Mouse (Mus musculus) layer of hippocampus, postnatal 14 days (tissue): ENCODE data around the gene Kif13a. TPM values are rescaled to one million over a fixed set of nuclear protein-coding genes. Genes with fewer than 3 reads are reported as not detected.
A peak's percentile ranks its signal among the peaks of the same experiment; 100 is the strongest.

Experiments
- DNase-seq, 2 experiments: peaks; one replicate each; pipeline ENCODE4 v3.0.0; 2021 to 2022; ENCODE audit warnings: low spot score in 2 of 2, mixed read lengths in 1 of 2
- long read RNA-seq, 2 experiments: library from polyadenylated mRNA; stranded (forward); transcript quantifications; one replicate each; pipeline ENCODE4 v2.0.0; 2021
- total RNA-seq, 2 experiments: library from RNA; stranded (reverse); gene quantifications; 2 replicates each; pipeline ENCODE4 v1.2.3; 2021

Kif13a gene
- total RNA-seq = 10 to 100 TPM; 23.0 to 25.8 TPM
- long read RNA-seq, experiment 1, partial matches to known transcripts = 1 of 5 reads
- long read RNA-seq, experiment 1, other reads (novel, unspliced or antisense) = 4 of 5 reads
- long read RNA-seq, experiment 2, partial matches to known transcripts = 3 of 7 reads
- long read RNA-seq, experiment 2, other reads (novel, unspliced or antisense) = 4 of 7 reads

DNA sequence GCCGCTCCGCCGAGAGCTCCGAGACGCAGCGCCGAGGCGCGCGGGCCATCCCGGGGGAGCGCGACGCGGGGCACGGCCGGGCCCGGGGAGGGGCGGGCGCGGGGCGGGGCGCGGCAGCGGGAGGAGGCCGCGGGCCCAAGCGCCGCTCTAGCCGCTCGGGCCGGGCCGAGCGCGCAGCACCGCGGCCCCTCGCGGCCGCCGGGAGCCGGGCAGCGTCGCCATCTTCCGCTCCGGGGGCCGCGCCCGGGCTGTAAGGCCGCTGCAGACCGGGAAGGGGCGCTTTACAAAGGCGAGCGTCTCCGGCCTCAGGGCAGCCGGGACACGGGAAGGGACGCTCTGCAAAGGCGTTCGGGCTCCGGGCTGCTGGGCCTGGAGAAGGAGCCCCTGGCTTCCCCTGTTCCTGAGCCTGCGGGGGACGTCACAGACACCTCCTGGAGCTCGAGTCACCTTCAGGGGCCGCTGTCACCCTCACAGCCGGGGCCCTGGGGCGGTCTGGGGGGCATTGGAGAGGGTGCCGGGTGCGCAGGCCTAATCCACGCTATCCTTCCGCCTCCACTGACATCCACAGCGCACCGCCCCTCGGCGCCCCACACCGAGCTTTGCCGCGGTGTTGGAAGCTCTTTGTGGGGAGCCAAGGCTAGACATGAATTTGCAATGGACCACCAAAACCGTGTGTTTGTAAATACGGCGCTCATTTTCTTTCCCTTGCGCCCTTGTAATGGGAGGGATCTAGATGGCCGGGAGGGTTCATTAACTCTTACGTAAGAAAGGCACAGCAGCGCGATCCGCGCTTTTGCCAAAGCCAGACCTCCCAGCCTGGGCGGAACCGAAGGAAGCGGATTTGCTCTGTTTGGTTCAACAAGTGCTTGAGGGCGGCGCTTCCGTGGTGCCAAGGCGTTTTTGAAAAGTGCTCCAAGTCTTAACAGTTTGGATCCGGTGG lies at the start of gene Kif13a:
Kif13a (minus strand) TSS at position 149 of the 940 bp plus-strand sequence.
- DNase-seq = peak; percentile 84 to 92

DNA sequence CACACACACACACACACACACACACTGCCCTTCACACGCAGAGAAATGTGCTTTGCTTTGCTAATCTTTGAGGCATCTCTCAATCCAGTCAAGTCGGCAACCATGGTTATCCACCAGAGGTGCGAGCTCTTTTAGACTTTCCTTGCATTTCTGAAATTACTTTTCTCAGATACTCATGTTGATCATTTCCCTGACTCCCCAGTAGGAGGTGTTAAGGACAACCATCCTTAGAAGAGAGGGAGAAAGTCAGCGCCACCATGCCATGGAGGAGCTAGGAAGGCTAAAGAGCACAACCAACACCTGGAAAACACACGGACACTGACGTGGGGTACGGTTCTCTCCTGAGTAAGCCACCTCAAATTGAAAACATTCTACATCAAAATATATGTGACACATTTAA lies 46.9 kb upstream of the Kif13a start:
- no peak for DNase-seq

DNA sequence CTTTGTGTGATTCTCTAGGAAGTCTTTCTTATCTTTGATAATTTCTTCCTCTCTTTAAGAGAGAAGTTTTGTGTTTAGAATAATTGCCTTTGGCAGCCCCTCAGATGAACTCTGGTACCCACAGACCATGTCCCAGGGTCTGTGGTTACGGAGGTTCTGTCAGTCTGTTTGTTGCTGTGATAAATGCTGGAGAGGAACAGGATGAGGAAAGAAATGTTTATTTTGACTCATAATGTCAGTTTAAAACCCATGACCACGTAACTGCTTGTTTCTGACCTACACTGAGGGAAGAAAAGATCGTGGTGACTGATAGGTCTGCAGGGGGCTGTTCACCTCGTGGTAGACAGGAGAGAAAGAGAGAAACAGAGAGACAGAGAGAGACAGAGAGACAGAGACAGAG lies 46.3 kb upstream of the Kif13a start:
- DNase-seq = no peak

DNA sequence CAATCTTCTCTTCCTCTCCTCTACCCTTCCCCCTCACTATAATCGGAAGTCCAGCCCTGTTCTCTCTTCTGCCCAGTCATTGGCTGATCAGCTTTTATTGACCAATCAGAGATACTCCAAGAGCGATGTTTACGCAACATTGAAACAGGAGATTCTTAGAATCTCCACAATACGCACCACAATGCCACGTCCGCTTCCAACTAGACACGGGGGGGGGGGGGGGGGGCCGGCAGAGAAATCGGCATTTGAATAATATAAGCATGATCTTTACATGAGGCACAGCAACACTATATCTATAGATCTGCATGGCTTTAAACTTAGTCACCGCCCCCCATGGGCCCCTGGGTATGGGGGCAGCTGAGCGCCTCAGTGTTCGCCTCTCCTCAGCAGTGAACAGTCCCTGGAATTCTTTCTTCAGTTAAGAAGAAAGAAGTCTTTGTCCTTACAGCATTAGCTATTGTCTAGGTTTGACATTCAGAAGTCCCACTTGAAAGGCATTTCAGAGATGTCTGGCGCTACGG lies 45.4 kb upstream of the Kif13a start:
- DNase-seq = no peak

DNA sequence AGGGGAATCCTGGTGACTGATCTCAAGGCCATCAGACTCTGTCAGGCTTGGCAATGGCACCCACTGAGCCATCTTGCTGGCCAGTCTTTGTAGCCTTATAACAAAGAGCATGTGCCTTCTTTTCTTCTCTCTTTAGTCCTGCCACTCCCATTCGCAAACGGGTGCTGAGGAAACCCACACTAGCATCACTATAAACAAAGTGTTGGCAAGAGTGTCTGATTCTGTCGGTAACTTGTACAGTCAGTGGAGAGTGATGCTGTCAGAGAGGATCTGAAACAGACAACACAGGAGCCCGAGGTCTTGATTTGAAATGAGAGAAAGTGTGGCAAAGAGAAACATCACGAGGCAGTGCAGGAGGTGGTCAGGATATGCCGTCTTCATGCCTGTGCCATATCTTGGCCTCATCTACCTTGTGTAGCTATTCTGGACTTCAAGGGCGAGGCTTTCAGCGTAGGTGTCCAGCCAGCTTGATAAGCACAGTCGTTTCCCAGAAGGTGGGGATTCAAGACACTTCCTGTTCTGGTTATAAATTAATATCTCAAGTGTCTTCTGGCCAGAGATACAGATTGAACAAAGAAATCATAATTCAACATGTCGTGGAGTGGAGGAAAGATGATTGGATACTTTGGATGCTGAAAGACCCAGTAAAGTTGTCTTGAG lies 40.7 kb upstream of the Kif13a start:
- no peak for DNase-seq

DNA sequence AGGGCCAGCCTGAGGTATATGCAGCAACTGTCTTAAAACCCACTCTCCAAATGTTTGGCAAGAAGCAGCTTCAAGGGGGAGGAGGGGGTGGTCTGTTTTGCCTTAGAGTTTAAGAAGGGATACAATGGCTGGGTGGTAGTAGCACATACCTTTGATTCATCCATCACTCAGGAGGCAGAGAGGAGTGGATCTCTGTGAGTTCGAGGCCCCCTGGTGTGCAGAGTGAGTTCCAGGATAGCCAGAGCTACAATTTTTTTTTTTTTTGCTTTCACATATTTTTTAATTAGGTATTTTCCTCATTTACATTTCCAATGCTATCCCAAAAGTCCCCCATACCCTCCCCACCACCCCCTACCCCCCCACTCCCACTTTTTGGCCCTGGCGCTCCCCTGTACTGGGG lies 39.0 kb upstream of the Kif13a start:
- no peak for DNase-seq

DNA sequence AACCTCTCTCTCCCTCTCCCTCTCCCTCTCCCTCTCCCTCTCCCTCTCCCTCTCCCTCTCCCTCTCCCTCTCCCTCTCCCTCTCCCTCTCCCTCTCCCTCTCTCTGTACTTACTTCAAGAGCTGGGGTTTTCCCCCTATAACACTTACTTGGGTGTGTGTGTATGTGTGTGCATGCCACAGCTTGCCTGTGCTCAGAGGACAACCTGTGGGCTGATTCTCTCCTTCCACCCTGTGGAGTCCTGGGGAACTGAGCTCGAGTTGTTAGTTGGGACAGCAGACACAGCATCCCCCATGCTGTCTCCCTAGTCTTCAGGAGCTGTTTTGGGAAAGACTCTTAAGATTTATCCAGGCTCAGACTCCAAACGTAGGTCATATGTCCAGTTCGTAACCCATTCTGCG lies 37.6 kb upstream of the Kif13a start:
- DNase-seq = no peak

DNA sequence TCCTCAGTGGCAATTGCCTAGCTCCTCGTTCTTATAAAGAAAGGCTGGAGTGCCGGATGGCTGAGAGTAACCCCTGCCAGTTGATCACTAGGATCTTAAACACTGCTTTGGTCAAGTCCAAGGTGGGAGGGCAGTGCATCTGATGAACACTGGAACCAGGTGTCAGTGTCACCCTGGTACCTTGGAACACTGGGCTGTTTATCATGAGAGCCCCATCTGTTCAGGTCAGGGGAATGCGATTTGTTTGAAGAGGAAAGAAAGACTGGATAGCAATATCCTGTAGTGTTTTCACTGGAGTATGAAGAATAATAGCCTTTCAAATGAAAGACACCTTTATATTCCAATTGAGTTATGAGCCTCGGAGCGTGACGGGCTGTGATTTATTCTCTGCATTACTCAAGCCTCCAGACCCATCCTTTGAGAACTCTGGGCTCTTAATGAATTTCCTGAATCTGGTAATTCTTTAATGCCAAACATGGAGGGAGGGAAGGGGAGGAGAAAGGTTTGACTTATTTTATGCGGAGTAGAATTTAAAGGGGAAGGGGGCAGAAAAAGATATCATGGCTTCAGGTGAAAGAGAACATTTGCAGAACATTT lies 31.3 kb upstream of the Kif13a start:
- no peak for DNase-seq

DNA sequence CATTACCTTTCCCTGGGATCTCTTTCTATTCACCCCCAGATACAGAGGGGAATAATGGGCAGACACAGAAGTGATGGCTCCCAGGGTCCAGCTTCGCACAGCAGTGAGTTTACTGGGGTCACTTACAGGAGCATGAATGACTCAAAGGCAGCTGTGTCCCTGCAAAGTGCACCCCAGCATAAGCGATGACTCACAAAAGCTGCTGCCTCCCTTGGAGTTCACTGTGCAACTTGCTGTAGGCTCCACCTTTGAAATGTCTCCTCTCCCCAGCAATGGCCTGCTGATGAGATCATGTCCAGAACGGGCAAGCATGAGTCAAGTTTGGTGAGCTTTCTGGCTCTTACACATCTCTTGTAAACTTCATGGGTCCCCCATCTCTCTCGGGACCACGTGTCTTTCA lies 29.5 kb upstream of the Kif13a start:
- DNase-seq = no peak

DNA sequence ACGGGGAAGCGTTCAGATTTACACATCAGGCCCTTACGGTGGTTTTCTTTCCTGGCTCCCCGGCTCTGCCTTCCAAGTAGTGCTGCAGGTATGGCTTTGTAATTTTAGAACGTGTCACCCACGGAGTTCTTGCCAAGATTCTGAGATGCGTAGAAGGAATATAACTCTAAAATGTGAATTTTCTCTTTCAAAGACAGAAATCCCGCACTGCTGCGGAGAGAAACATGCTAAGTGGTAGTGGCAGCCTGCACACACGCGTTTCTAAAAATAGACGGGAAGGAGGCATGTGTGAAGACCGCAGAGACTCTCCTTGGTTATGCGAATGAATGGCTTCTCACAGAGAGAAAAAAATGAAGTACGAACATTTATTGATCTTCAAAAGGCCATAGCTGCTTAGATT lies 21.5 kb upstream of the Kif13a start:
- no peak for DNase-seq

DNA sequence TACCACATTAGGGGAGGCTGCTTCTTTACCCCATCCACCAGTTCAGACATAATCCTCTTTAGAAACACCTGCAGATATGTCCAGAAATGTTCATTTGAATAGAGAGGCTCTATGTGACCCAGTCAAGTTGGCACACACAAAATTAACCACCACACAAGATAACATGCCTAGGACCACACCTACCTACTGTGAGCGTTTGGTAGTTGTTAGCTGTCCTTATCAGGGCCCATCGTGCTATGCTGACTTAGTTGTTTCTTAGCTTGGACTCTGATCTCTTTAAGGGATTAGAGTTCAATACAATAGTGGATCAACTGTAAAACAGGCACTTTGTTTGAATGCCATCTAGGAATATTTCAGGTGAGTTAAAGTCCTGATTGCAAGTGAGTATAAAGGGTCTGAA lies 20.1 kb upstream of the Kif13a start:
- no peak for DNase-seq

DNA sequence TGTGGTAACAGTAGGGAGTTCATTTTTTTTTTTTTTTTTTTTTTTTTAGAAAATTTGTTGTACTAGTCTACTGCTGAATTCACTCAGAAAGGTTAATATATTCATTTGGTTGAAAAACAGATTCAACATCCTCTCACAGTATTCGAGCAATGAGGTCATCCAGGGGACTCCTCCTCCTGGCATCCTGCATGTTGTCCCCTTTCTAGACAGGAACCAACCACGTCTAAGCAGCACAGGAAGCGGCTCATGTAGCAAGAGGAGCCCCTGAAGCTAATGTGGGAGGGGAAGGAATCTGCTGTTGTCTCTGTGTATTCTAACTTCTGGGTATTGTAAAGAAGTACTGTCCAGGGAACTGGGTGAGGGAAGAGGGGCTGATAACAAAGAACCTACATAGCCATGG lies 18.4 kb upstream of the Kif13a start:
- DNase-seq = no peak

DNA sequence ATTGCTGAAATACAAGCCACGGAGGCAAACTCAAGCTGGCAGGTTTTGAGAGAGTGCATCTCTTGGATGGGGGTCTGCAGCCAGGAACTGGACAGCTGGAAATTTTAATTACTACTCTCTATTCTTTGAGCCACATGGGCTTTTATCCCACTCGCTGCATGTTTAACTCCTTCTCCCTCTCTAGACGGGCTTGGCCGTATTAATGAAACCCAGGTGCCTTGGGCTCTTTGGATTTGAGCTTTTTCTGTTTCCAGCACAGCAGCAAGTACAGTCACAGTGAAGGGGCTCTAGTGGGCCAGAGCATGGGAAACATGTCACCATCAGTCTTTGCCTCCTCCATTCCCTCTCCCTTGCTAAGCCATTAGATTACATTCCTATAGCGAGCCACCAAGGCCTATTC lies 16.4 kb upstream of the Kif13a start:
- DNase-seq = no peak

DNA sequence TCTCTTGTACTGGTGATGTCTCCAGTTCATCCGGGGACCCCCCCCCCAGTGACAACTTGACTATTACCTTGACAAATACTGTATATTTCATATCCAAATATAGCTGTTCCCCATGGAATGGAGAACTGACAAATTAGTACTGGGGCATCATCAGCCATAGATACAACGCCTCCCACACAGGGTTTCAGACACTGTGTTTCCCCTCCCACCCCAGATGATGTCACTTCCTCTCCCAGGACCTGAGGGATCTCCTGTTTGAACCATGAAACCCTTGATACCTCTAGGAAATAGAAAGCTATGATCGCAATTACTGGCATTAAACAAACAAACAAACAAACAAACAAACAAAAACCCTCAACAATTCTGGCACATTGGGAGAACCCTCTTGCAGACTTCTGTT lies 15.6 kb upstream of the Kif13a start:
- DNase-seq = no peak

DNA sequence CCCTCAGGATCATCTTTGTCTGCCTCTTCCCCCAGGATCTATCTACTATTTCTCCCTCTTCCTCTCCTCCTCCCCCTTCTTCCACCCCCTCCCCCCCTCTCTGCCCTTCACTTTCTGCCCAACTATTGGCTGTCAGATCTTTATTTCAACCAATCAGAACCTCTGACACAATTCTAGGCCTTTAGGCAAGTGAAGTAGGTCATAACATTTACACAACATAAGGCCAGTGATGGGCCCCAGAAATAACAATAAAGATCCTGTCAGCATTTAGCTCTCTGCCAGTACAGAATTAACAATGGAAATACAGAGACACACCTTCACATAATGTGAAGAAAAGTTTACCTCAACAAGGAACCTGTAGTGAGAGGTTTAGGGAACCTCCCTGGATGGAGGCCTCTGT lies 13.6 kb upstream of the Kif13a start:
- DNase-seq = no peak

DNA sequence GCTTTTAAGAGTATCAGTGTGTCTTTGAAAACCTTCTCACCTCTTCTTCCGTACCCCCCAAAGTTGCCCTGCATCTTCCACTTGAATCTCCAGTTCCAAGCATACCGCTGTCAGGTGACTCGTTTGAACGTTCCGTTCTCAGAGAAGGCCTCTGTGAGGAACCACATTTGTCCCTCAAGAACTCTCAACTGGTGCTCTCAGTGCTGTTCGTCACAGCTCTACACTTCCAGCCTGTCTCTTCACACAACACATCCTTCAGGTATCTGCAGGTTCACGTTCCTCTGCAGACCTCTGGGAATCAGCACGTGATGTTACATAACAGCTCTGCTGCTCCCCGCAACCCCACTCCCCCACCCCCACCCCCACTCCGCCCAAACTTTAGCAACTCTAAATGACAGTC lies 4.4 kb upstream of the Kif13a start:
- no peak for DNase-seq

DNA sequence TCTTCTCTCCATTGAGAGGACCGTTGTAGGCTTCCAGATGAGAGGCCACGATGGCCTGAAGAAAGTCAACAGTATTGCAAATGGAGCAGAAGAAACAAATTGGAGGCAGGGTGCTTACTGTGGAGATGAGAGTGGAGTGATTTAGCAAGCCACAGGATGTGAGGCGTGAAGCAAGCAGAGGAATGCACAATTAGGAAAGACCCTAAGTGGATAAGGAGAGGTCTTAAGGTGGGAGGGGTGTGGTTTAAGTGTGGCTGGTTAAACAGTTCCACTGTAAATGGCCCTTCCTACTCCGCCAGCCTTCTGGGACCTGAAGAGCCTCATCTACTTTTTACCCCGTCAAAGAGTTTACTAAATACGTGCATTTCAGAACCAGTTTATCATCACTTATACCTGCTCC lies 3.2 kb upstream of the Kif13a start:
- DNase-seq = no peak

DNA sequence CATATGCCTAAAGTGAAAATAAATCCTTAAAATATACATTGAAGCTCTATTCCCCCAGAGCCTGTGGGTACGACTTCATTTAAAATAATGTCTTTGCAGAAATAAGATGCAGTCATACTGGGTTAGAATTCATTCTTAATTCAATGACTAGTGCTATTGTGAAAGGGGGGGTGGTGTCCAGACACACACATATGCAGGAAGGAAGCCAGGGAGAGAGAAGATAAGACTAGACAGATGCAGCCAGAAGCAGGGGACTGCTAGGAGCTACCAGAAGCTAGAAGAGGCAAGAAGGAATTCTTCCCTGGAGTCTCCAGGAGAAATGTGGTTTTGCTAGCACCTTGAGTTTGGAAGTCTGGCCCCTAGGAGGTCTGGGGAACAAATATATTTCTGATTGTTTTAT lies 2.4 kb upstream of the Kif13a start:
- no peak for DNase-seq

DNA sequence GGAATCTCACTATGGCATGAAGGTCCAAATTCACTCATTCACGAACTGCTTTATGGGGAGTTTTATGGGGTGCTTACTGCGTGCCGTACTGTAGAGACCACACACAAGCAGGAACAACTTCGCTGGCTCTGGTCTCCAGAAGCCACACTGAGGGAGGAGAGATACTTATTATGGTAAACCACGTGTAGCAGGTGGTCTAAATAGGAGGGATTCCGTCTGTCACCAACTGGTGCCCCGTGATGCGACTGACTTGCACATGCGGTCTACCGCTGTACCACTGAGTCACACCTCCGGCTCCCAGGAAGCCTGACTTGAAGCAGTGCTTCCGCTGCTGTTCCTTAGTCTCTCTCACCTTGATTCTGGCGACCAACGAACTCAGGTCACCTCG lies 986 bp upstream of the Kif13a start:
- DNase-seq = no peak

DNA sequence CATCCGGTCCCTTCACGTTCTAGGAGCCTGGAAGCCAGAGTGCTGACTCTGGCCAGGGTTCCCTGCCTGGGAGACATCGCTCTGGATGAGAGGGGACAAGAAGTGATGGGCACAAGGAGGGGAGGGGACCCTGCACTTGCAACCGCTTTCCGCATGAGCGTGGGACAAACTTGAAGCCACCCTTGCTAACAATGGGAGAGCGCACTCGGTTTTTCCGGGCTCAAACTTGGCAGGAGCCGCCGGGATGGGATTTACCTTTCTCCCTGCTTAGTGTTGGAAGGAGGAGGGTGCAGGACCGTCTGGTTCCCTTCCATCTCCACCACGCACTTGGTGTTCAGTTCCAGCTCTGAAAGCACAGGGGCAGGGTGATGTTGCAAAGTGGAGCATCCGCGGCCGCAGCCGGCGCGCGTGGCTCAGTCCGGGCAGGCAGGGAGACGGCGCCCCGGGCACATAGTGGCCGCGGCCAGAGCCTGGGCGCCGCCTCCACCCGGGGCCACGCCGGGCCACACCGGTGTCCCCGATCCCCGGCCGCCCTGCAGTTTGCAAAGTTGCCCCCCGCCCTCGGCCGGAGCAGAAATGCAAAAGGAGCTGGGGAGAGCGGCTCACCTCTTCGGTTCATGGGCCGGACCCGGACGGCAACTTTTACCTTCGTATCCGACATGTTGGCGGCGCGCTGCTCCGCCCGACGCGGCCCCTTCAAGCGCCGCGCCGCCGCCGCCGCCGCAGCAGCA lies 541 bp downstream of the Kif13a start:
- peak; percentile 24 to 41 for DNase-seq

DNA sequence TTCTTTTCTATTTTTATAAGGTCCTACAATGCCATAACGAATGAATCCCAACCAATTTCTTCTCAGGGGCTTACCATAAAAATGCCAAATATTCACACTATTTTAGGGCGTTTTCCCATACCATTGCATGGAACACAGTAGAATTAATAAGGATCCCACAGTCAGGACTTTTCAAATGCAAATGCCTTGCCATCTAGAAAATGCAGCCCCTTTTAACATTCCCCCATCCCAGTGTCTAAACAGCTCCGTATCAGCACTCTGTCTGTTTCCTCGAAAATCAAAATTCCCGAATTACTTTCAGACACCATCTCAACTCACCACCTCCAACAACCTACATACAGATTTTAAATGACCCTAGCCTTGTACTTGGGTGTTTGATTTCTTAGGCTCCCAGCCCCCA lies 1.3 kb downstream of the Kif13a start:
- no peak for DNase-seq
